Mouse (Mus musculus): ENCODE results near the gene Dscam. TPM values are rescaled to one million over a fixed set of nuclear protein-coding genes. Genes with fewer than 3 reads are reported as not detected.

The Dscam gene
- total and polyA plus RNA-seq, 2 experiments from 2014 or later: 7.9 to 29.1 TPM

DNA sequence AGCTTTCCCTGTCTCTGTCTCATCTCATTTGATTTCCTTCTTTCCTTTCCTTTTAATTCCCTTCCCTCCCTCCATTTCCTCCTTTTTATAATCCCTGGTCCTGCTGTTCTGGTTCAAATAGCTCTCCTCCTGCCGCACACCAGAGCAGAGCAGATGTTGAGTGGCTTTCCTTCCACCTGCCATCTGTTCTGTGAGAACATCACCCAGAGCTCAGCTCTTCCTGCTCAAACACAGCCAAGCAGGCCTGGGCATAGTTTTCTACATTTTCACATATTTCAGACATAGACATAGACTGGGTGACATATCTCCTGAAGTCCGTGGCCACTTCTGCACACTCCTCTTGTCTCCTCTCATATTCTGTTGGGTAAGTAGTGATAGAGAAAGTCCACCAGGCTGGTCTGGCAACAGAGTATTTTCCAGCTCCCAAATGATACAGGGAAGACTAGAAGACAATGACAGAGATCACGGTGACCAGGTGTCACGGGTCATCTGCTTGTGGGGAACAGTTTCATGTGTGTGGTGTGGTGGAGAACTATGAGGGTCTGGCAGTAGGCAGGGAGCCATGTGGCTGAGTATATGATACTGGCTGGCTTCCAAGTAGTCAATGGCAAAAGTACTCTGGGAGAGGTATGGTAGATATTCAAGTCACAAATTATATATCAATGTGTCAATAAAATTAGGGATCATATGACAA, 536.3 kb downstream of the Dscam start:
- no peak for TF ChIP-seq CTCF (IDR thresholded peaks at IDR 0.05; ENCODE audit: low read depth)
- ATAC-seq: no peak; the same call in 1 of the 2 replicates
- Histone ChIP-seq H3K27ac (ENCODE audit: low read depth, low read length) (no peak overlapping the region), H3K9ac (no peak overlapping the region), H3K4me2 (ENCODE audit: low read depth) (no peak overlapping the region), H3K4me3 (ENCODE audit: low read depth, low read length) (no peak overlapping the region), H3K36me3 (ENCODE audit: insufficient read depth) (no peaks in the 10 kb centered on the region), H3K9me3 (ENCODE audit: low read length) (no peaks in the 10 kb centered on the region), H3K27me3 (ENCODE audit: insufficient read depth, low read length) (no peaks in the 10 kb centered on the region), H3K4me1 (ENCODE audit: insufficient read depth) (0 out of 2 replicates have a peak, but pooled peaks cover 5% of the 10 kb centered on the region)
- WGBS: 77% methylated on average over 4 of the region's 4 CpGs
- no peak for DNase-seq

DNA sequence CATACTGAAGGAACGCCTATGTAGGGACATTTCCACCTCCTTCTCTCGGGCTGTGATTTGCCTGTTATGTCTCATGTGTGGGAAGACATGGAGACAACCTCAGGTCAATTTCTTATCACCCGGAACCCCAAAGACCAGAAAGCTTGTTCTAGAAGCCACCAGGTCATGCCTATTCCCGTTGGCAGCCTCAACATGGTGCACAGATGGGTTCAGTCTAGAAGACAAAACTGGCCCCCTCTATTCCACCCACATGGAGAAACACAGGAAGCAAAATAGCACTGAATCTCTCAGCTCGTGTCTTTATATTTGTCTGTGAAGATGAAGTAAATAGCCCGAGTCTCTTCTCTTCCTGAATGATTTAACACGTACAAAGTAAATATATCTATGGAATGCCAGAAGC, 540.3 kb downstream of the Dscam start:
- Histone ChIP-seq H3K9ac (no peak overlapping the region), H3K4me2 (ENCODE audit: low read depth) (no peak overlapping the region), H3K27ac (ENCODE audit: low read depth, low read length) (no peak overlapping the region), H3K27me3 (ENCODE audit: insufficient read depth, low read length) (no peaks in the 10 kb centered on the region), H3K4me3 (ENCODE audit: low read depth, low read length) (no peak overlapping the region), H3K4me1 (ENCODE audit: insufficient read depth) (0 out of 2 replicates have a peak, but pooled peaks cover 5% of the 10 kb centered on the region), H3K9me3 (ENCODE audit: low read length) (no peaks in the 10 kb centered on the region), H3K36me3 (ENCODE audit: insufficient read depth) (no peaks in the 10 kb centered on the region)
- WGBS: 78% methylated on average over 7 of the region's 7 CpGs
- DNase-seq (no peak), ATAC-seq (no peak)
- no peak for TF ChIP-seq CTCF (IDR thresholded peaks at IDR 0.05; ENCODE audit: low read depth)

DNA sequence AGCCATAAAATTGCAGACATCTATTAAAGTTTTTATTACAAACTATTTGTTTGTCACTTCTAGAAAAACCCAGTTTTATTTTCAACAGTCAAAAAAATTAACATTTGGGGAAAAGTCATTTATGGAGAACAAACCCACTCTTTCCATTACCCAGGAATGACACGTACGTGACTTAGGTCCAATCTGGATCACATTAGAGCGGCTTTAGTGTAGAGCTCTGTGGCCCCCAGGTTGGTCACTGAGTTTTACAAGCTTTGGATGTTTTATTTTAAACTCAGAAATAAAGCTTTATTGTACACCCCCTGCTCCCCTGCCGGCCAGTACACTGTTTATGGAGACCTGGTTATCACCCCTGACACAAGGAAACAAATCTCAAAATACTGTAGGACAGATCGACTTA, 540.9 kb downstream of the Dscam start:
- Histone ChIP-seq H3K4me3 (ENCODE audit: low read depth, low read length) (no peak overlapping the region), H3K27me3 (ENCODE audit: insufficient read depth, low read length) (no peaks in the 10 kb centered on the region), H3K27ac (ENCODE audit: low read depth, low read length) (no peak overlapping the region), H3K9ac (no peak overlapping the region), H3K9me3 (ENCODE audit: low read length) (no peaks in the 10 kb centered on the region), H3K4me2 (ENCODE audit: low read depth) (no peak overlapping the region), H3K36me3 (ENCODE audit: insufficient read depth) (no peaks in the 10 kb centered on the region), H3K4me1 (ENCODE audit: insufficient read depth) (no peaks in the 10 kb centered on the region)
- no peak for TF ChIP-seq CTCF (IDR thresholded peaks at IDR 0.05; ENCODE audit: low read depth)
- no peak for ATAC-seq
- 92% methylated on average over 5 of the region's 5 CpGs for WGBS
- DNase-seq: no peak

- no peak overlapping the region for H3K27ac ChIP-seq (ENCODE audit: low read depth, low read length)
- no peak for ATAC-seq
- no peak for TF ChIP-seq CTCF (IDR thresholded peaks at IDR 0.05; ENCODE audit: low read depth)
- H3K4me2 ChIP-seq (ENCODE audit: low read depth): no peak overlapping the region
- H3K4me3 ChIP-seq (ENCODE audit: low read depth, low read length): no peak overlapping the region
- H3K9me3 ChIP-seq (ENCODE audit: low read length): no peaks in the 10 kb centered on the region
- 0 out of 2 replicates have a peak, but pooled peaks cover 4% of the 10 kb centered on the region for H3K4me1 ChIP-seq (ENCODE audit: insufficient read depth)
- no peak overlapping the region for H3K9ac ChIP-seq
- WGBS: 36% methylated on average over 4 of the region's 4 CpGs
- H3K27me3 ChIP-seq (ENCODE audit: insufficient read depth, low read length): no peaks in the 10 kb centered on the region
- peaks cover 6% of the 10 kb centered on the region for H3K36me3 ChIP-seq (ENCODE audit: insufficient read depth)
- DNase-seq: no peak
Measured at GRCm38 (mm10) chr16:96625468-96625867, 545.1 kb downstream of the Dscam start.

DNA sequence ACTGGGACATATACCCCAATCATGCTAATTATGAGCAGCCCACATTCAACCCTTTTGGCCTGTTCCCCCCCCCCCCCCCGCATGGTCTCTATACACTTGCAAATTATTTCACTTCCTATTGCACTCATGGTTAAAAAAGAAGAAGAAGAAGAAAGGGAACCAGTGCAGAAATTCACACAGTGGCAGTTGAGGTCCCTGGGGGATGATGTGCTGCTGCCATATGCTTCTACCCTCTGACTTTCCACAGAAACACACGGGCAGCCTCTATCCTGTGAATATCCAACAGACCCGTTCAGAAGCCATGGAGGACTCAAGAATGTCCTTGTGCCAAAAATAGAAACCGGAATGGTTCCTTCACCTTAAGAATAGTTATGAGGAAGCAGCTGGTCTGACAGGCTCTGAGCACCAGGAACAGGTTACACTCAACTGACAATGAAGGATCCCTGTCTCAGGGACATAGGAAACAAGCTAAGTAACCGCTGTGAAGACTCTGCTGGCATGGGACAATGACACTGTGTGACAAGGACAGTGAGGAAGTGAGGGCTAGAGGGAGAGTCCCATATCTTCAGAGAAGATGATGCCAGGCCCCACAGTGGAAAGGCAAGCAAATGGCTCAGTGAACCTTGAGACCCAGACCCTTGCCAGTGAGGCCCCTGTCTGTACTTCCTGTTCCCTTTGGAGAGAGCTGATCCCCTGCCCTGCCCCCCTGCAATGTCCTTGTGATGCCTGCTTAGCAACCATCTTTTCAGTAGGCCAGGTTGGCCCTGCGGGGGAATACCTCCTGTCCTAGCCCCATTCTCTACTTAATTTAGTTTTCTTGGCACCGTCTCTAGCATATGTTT, 545.8 kb downstream of the Dscam start:
- Histone ChIP-seq H3K4me2 (ENCODE audit: low read depth) (no peak overlapping the region), H3K4me3 (ENCODE audit: low read depth, low read length) (no peak overlapping the region), H3K9ac (no peak overlapping the region), H3K27me3 (ENCODE audit: insufficient read depth, low read length) (no peaks in the 10 kb centered on the region), H3K36me3 (ENCODE audit: insufficient read depth) (peaks cover 6% of the 10 kb centered on the region), H3K27ac (ENCODE audit: low read depth, low read length) (no peak overlapping the region), H3K9me3 (ENCODE audit: low read length) (no peaks in the 10 kb centered on the region), H3K4me1 (ENCODE audit: insufficient read depth) (0 out of 2 replicates have a peak, but pooled peaks cover 4% of the 10 kb centered on the region)
- ATAC-seq (no peak), DNase-seq (no peak)
- WGBS: 43% methylated on average over 7 of the region's 7 CpGs
- TF ChIP-seq CTCF (IDR thresholded peaks at IDR 0.05; ENCODE audit: low read depth): no peak

DNA sequence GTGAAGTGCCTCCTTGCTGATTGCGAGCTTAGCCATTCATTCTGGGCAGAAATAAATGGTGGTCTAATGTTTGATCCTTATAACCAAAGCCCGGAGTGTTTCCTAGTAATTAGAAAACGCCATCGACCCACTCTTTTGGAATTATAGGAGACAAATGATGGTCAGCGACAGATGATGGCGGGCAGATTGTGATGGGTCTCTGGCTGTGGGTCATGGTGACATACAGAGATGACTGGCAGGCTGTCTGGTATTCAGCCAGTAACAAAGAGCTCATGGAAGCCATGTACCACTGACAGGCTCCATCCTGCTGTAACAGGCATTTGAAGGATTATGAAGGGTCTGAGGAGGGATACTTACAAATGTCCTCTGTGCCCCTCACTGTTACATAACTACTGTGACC, 549.7 kb downstream of the Dscam start:
- ATAC-seq: no peak
- Histone ChIP-seq H3K36me3 (ENCODE audit: insufficient read depth) (peaks cover 6% of the 10 kb centered on the region), H3K9me3 (ENCODE audit: low read length) (no peaks in the 10 kb centered on the region), H3K27me3 (ENCODE audit: insufficient read depth, low read length) (no peaks in the 10 kb centered on the region), H3K9ac (no peak overlapping the region), H3K27ac (ENCODE audit: low read depth, low read length) (no peak overlapping the region), H3K4me1 (ENCODE audit: insufficient read depth) (peaks cover 8% of the 10 kb centered on the region; the same call in 1 of the 2 replicates), H3K4me3 (ENCODE audit: low read depth, low read length) (no peak overlapping the region), H3K4me2 (ENCODE audit: low read depth) (no peak overlapping the region)
- 54% methylated on average over 6 of the region's 6 CpGs for WGBS
- TF ChIP-seq CTCF (IDR thresholded peaks at IDR 0.05; ENCODE audit: low read depth): no peak
- no peak for DNase-seq

DNA sequence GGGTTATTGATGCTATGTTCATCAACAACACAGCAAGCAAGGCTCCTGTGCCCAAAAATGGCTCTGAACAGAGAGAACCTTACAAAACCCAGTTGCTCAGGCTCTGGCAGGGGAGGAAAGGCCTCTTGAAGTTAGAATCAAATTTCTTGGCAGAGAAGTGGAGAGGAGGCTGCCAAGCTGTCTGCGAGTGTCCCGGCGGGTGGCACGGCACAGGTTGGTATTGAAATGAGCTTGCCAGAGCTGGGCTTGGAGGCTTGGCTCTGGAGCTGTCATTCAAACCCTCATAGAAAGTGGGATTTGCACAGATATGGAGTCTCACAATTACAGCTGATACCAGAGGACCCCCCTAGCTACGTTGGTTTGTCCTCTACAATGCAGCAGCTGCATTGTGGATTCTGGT, 550.1 kb downstream of the Dscam start:
- WGBS: 18% methylated on average over 5 of the region's 5 CpGs
- TF ChIP-seq CTCF (IDR thresholded peaks at IDR 0.05; ENCODE audit: low read depth): no peak
- no peak overlapping the region for H3K27ac ChIP-seq (ENCODE audit: low read depth, low read length)
- no peaks in the 10 kb centered on the region for H3K27me3 ChIP-seq (ENCODE audit: insufficient read depth, low read length)
- H3K9me3 ChIP-seq (ENCODE audit: low read length): no peaks in the 10 kb centered on the region
- no peak overlapping the region for H3K9ac ChIP-seq
- H3K4me1 ChIP-seq (ENCODE audit: insufficient read depth): peaks cover 8% of the 10 kb centered on the region; the same call in 1 of the 2 replicates
- ATAC-seq: peak; percentile 87
- peak; percentile 81 for DNase-seq
- peaks cover 6% of the 10 kb centered on the region for H3K36me3 ChIP-seq (ENCODE audit: insufficient read depth)
- H3K4me2 ChIP-seq (ENCODE audit: low read depth): no peak overlapping the region
- no peak overlapping the region for H3K4me3 ChIP-seq (ENCODE audit: low read depth, low read length)

Data from forebrain, postnatal 0 days (tissue).